16 mouse cellular contexts compared by ENCODE assay signal in the genomic region with DNA sequence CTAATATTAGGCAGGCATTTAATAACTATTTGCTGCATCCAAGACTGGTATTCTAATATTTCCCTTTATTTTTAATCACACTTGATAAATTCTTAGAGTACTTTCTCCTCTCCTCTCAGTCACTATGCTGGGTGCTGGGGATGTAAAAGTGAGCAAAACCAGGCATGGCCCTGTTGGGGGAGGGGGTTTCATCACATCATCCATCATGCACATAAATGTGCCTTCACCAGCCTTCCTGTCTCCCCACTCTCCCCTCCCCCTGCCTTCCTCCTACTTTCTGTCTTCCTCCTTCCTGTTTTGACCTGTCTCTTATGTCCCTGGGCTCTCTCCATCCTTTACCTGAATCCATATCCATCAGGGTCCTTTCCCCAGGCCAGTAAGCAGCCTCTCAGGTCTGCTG.
"Had no signal": no experiment of that assay in that cellular context is flagged by ENCODE, and none has a peak within 500 bp of the region (broad histone marks: within the 10 kb centered on the region; RNA-seq: fewer than 3 reads in every experiment).

No protein-coding gene starts in this region.

- H3K36me3 ChIP-seq: kidney, embryonic 15.5 days; liver, embryonic 13.5 days; midbrain, embryonic 12.5 days had no signal

- DNase-seq: kidney, adult 2 months; kidney, postnatal 10 days; kidney, postnatal 4 days; layer of hippocampus, postnatal 36 days; left cerebral cortex, postnatal 4 days; liver, embryonic 13.5 days; lung, adult 2 months; lung, postnatal 14 days; lung, postnatal 4 days; thymus, adult 18-20 months; thymus, postnatal 36 days had no signal

- H3K27ac ChIP-seq: kidney, embryonic 15.5 days; layer of hippocampus, adult 2 months; liver, embryonic 13.5 days; midbrain, embryonic 12.5 days had no signal

- H3K9ac ChIP-seq: kidney, embryonic 15.5 days; liver, embryonic 13.5 days; midbrain, embryonic 12.5 days had no signal

- H3K4me3 ChIP-seq: kidney, embryonic 15.5 days; layer of hippocampus, adult 2 months; liver, embryonic 13.5 days; midbrain, embryonic 12.5 days had no signal

- ATAC-seq: intestine, postnatal 0 days; midbrain, embryonic 16.5 days had no signal

- H3K9me3 ChIP-seq: kidney, embryonic 15.5 days; liver, embryonic 13.5 days; midbrain, embryonic 12.5 days had no signal

- H3K4me2 ChIP-seq: kidney, embryonic 15.5 days; liver, embryonic 13.5 days; midbrain, embryonic 12.5 days had no signal

- H3K4me1 ChIP-seq: liver, embryonic 13.5 days; midbrain, embryonic 12.5 days had no signal

- H3K27me3 ChIP-seq: kidney, embryonic 15.5 days; midbrain, embryonic 12.5 days had no signal
